Mouse (Mus musculus): Measurements from ENCODE around the gene Pla2g12a. TPM values are rescaled to one million over a fixed set of nuclear protein-coding genes. Genes with fewer than 3 reads are reported as not detected.

The Pla2g12a gene
- polyA plus RNA-seq, 1 experiment, result 20.3 TPM

GRCm38 (mm10) chr3:129886430-129886829, 8.0 kb downstream of the Pla2g12a start:
- Histone ChIP-seq H3K79me2 (ENCODE audit: control insufficient read depth, insufficient read depth) (no peaks in the 10 kb centered on the region), H3K4me3 (ENCODE audit: insufficient read depth, poor library complexity, severe bottlenecking) (no peak overlapping the region), H3K36me3 (ENCODE audit: control insufficient read depth, insufficient read depth) (no peaks in the 10 kb centered on the region), H3ac (ENCODE audit: control insufficient read depth, insufficient read length, low read depth) (no peak overlapping the region), H3K79me3 (ENCODE audit: low read depth) (no peaks in the 10 kb centered on the region), H3K27me3 (ENCODE audit: control insufficient read depth, insufficient read depth, insufficient read length) (no peaks in the 10 kb centered on the region)
- TF ChIP-seq MAX (IDR thresholded peaks at IDR 0.05) (no peak), USF1 (IDR thresholded peaks at IDR 0.05; ENCODE audit: low read depth) (no peak), MYOD1 (IDR thresholded peaks at IDR 0.05; ENCODE audit: control insufficient read depth, insufficient read length, low read depth) (no peak), MYOG (IDR thresholded peaks at IDR 0.05; ENCODE audit: control insufficient read depth, extremely low read depth, insufficient read length) (no peak), CEBPB (IDR thresholded peaks at IDR 0.05; ENCODE audit: low read depth) (no peak), FOSL1 (IDR thresholded peaks at IDR 0.05; ENCODE audit: insufficient read depth, low read length, poor library complexity, severe bottlenecking) (no peak), CTCF (IDR thresholded peaks at IDR 0.05; ENCODE audit: control insufficient read depth, insufficient read depth, insufficient read length) (no peak)

GRCm38 (mm10) chr3:129887779-129888517, 9.5 kb downstream of the Pla2g12a start:
- H3K4me3 ChIP-seq (ENCODE audit: insufficient read depth, poor library complexity, severe bottlenecking), result no peak overlapping the region
- H3K79me3 ChIP-seq (ENCODE audit: low read depth), result no peaks in the 10 kb centered on the region
- no peaks in the 10 kb centered on the region for H3K79me2 ChIP-seq (ENCODE audit: control insufficient read depth, insufficient read depth)
- TF ChIP-seq USF1 (IDR thresholded peaks at IDR 0.05; ENCODE audit: low read depth) (no peak), FOSL1 (IDR thresholded peaks at IDR 0.05; ENCODE audit: insufficient read depth, low read length, poor library complexity, severe bottlenecking) (no peak), CTCF (IDR thresholded peaks at IDR 0.05; ENCODE audit: control insufficient read depth, insufficient read depth, insufficient read length) (no peak), CEBPB (IDR thresholded peaks at IDR 0.05; ENCODE audit: low read depth) (no peak)
- no peak overlapping the region for H3ac ChIP-seq (ENCODE audit: control insufficient read depth, insufficient read length, low read depth)
- no peaks in the 10 kb centered on the region for H3K27me3 ChIP-seq (ENCODE audit: control insufficient read depth, insufficient read depth, insufficient read length)
- H3K36me3 ChIP-seq (ENCODE audit: control insufficient read depth, insufficient read depth), result no peaks in the 10 kb centered on the region

- Histone ChIP-seq H3ac (ENCODE audit: control insufficient read depth, insufficient read length, low read depth) (no peak overlapping the region), H3K4me3 (ENCODE audit: insufficient read depth, poor library complexity, severe bottlenecking) (no peak overlapping the region), H3K36me3 (ENCODE audit: control insufficient read depth, insufficient read depth) (no peaks in the 10 kb centered on the region), H3K27me3 (ENCODE audit: control insufficient read depth, insufficient read depth, insufficient read length) (no peaks in the 10 kb centered on the region), H3K79me2 (ENCODE audit: control insufficient read depth, insufficient read depth) (no peaks in the 10 kb centered on the region), H3K79me3 (ENCODE audit: low read depth) (no peaks in the 10 kb centered on the region)
- TF ChIP-seq MYOD1 (IDR thresholded peaks at IDR 0.05; ENCODE audit: control insufficient read depth, insufficient read length, low read depth), result no peak
- no peak for TF ChIP-seq CEBPB (IDR thresholded peaks at IDR 0.05; ENCODE audit: low read depth)
- TF ChIP-seq CTCF (IDR thresholded peaks at IDR 0.05; ENCODE audit: control insufficient read depth, insufficient read depth, insufficient read length), result no peak
- no peak for TF ChIP-seq FOSL1 (IDR thresholded peaks at IDR 0.05; ENCODE audit: insufficient read depth, low read length, poor library complexity, severe bottlenecking)
- TF ChIP-seq MYOG (IDR thresholded peaks at IDR 0.05; ENCODE audit: control insufficient read depth, extremely low read depth, insufficient read length), result no peak
- no peak for TF ChIP-seq USF1 (IDR thresholded peaks at IDR 0.05; ENCODE audit: low read depth)
- no peak for TF ChIP-seq MAX (IDR thresholded peaks at IDR 0.05)
These were observed 13.6 kb downstream of the Pla2g12a start for GRCm38 (mm10) chr3:129892003-129892402.

GRCm38 (mm10) chr3:129893143-129893542, 14.7 kb downstream of the Pla2g12a start:
- Histone ChIP-seq H3K4me3 (ENCODE audit: insufficient read depth, poor library complexity, severe bottlenecking) (no peak overlapping the region), H3ac (ENCODE audit: control insufficient read depth, insufficient read length, low read depth) (no peak overlapping the region), H3K79me3 (ENCODE audit: low read depth) (no peaks in the 10 kb centered on the region), H3K36me3 (ENCODE audit: control insufficient read depth, insufficient read depth) (no peaks in the 10 kb centered on the region), H3K79me2 (ENCODE audit: control insufficient read depth, insufficient read depth) (no peaks in the 10 kb centered on the region), H3K27me3 (ENCODE audit: control insufficient read depth, insufficient read depth, insufficient read length) (no peaks in the 10 kb centered on the region)
- TF ChIP-seq USF1 (IDR thresholded peaks at IDR 0.05; ENCODE audit: low read depth) (no peak), FOSL1 (IDR thresholded peaks at IDR 0.05; ENCODE audit: insufficient read depth, low read length, poor library complexity, severe bottlenecking) (no peak), MAX (IDR thresholded peaks at IDR 0.05) (no peak), CTCF (IDR thresholded peaks at IDR 0.05; ENCODE audit: control insufficient read depth, insufficient read depth, insufficient read length) (no peak), CEBPB (IDR thresholded peaks at IDR 0.05; ENCODE audit: low read depth) (no peak), MYOG (IDR thresholded peaks at IDR 0.05; ENCODE audit: control insufficient read depth, extremely low read depth, insufficient read length) (no peak), MYOD1 (IDR thresholded peaks at IDR 0.05; ENCODE audit: control insufficient read depth, insufficient read length, low read depth) (no peak)

GRCm38 (mm10) chr3:129896591-129896990, 18.2 kb downstream of the Pla2g12a start:
- Histone ChIP-seq H3K36me3 (ENCODE audit: control insufficient read depth, insufficient read depth) (no peaks in the 10 kb centered on the region), H3K27me3 (ENCODE audit: control insufficient read depth, insufficient read depth, insufficient read length) (no peaks in the 10 kb centered on the region), H3K79me3 (ENCODE audit: low read depth) (no peaks in the 10 kb centered on the region), H3K79me2 (ENCODE audit: control insufficient read depth, insufficient read depth) (no peaks in the 10 kb centered on the region), H3K4me3 (ENCODE audit: insufficient read depth, poor library complexity, severe bottlenecking) (no peak overlapping the region), H3ac (ENCODE audit: control insufficient read depth, insufficient read length, low read depth) (no peak overlapping the region)
- TF ChIP-seq CEBPB (IDR thresholded peaks at IDR 0.05; ENCODE audit: low read depth) (no peak), MAX (IDR thresholded peaks at IDR 0.05) (no peak), MYOD1 (IDR thresholded peaks at IDR 0.05; ENCODE audit: control insufficient read depth, insufficient read length, low read depth) (no peak), USF1 (IDR thresholded peaks at IDR 0.05; ENCODE audit: low read depth) (no peak), MYOG (IDR thresholded peaks at IDR 0.05; ENCODE audit: control insufficient read depth, extremely low read depth, insufficient read length) (no peak), CTCF (IDR thresholded peaks at IDR 0.05; ENCODE audit: control insufficient read depth, insufficient read depth, insufficient read length) (no peak), FOSL1 (IDR thresholded peaks at IDR 0.05; ENCODE audit: insufficient read depth, low read length, poor library complexity, severe bottlenecking) (no peak)

All from C2C12 (cell line).